Mouse (Mus musculus): ENCODE results near the gene Tmem151a. TPM values are rescaled to one million over a fixed set of nuclear protein-coding genes. Genes with fewer than 3 reads are reported as not detected.
"Not testable (repeated sequence)": the region's sequence is repeated elsewhere in the genome, so short reads cannot be mapped to it uniquely, and the experiment has no call there.

Gene Tmem151a
- polyA plus RNA-seq, 1 experiment from 2014 or later = 6.4 TPM

DNA sequence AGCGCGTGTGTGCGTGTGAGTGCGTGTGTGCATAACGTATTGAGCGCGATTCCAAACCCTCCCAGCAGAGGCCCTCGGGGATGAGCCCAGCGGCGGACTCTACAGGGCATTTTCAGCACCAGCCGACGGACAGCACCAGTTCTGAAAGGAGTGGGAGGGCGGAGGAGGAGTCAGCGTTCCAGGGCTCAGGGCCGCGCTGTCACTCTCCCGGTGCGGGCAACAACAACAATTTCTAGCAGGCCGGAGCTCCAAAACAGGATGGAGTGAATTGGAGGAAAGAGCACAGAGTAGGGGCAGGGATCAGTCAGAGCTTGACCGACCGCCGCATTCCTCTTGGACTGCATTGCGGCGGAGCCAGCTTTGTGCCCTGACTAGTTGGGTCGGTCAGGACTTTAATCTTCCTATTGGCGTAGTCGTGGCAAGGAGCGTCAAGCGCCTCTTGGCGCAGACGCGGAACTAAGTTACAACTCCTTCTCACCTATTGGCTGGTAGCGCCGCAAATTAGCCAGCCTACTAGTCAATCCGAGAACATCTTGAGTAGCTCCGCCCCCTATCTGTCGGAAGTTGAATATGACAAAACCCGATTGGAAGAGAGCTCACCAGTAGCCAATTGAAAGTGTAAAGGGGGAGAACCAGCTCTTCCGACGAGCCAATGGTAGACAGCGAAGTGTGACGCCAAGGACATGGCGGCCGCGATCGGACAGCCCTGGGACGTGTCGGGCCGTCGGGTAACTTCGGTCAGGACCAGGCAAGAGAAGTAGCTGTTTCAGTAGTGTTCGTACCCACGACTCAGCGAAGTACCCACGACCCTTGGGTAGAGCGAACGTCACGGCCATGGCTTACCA lies 2.8 kb upstream of the Tmem151a start, which contains the start of gene Yif1a:
TSS of gene Yif1a (plus strand) at position 655 of the 845 bp plus-strand sequence.
- H3K9ac ChIP-seq (replicated peaks; ENCODE audit: low read depth, low read length) = peak within 1 kb of the TSS; percentile 69
- no peaks in the 10 kb centered on the region for H3K9me3 ChIP-seq (ENCODE audit: control insufficient read depth, low read depth, low read length)
- peak within 1 kb of the TSS; percentile 83 for H3K4me3 ChIP-seq (ENCODE audit: low read depth, low read length)
- peak within 1 kb of the TSS; percentile 41; the same call in 1 of the 2 replicates for H3K27ac ChIP-seq (ENCODE audit: low read length)
- peaks cover 19% of the 10 kb centered on the region for H3K4me1 ChIP-seq (ENCODE audit: control insufficient read depth, insufficient read depth, low read length)
- peaks cover 27% of the 10 kb centered on the region for H3K27me3 ChIP-seq (ENCODE audit: control insufficient read depth, insufficient read depth, low read length)
- ATAC-seq (ENCODE audit: insufficient number of reproducible peaks, insufficient read depth, low FRiP score, low read depth) = peak; percentile 92
- WGBS = under 1% methylated on average over 58 of the region's 58 CpGs
- H3K36me3 ChIP-seq (ENCODE audit: control insufficient read depth, insufficient read depth, low read length) = peaks cover 29% of the 10 kb centered on the region; the same call in 1 of the 2 replicates
- H3K4me2 ChIP-seq (replicated peaks; ENCODE audit: low read depth, low read length) = peak within 1 kb of the TSS; percentile 71

DNA sequence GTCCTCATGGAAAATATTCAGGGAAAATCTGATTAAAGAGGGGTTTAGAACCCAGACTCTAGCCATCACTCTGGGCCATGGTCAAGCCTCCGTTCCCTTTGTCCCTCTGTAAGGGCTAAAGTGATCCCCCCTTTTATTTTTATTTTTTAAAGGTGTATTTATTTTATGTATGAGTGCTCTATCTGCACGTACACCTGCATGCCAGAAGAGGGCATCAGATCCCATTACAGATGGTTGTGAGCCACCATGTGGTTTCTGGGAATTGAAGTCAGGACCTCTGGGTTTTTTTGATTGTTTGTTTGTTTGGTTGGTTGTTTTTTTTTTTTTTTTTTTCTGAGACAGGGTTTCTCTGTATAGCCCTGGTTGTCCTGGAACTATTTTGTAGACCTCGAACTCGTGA lies 1.2 kb upstream of the Tmem151a start:
- H3K27ac ChIP-seq (ENCODE audit: low read length); ATAC-seq (ENCODE audit: insufficient number of reproducible peaks, insufficient read depth, low FRiP score, low read depth); H3K9me3 ChIP-seq (ENCODE audit: control insufficient read depth, low read depth, low read length); H3K4me3 ChIP-seq (ENCODE audit: low read depth, low read length); H3K9ac ChIP-seq (replicated peaks; ENCODE audit: low read depth, low read length); H3K4me2 ChIP-seq (replicated peaks; ENCODE audit: low read depth, low read length): not testable (repeated sequence)
- 59% methylated on average over 4 of the region's 4 CpGs for WGBS
- Histone ChIP-seq H3K4me1 (ENCODE audit: control insufficient read depth, insufficient read depth, low read length) (peaks cover 19% of the 10 kb centered on the region), H3K27me3 (ENCODE audit: control insufficient read depth, insufficient read depth, low read length) (peaks cover 37% of the 10 kb centered on the region), H3K36me3 (ENCODE audit: control insufficient read depth, insufficient read depth, low read length) (peaks cover 19% of the 10 kb centered on the region; the same call in 1 of the 2 replicates)

DNA sequence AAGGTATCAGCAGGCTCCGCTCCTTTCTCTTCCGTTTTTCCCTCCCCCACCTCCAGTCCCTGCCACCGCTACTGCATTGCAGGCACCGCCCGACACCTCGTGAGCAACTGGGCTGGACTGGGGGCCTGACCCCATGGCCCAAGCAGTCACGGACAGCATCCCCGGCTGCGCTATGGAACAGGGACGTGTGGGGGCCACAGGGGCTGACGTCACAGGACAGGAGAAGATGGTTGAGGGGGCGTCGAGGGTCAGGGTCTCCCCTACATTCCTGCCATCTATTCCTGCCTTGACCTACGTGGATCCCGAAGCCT lies 542 bp downstream of the Tmem151a start:
- Histone ChIP-seq H3K4me2 (replicated peaks; ENCODE audit: low read depth, low read length) (peak overlapping the region; percentile 70), H3K27me3 (ENCODE audit: control insufficient read depth, insufficient read depth, low read length) (peaks cover 41% of the 10 kb centered on the region), H3K4me1 (ENCODE audit: control insufficient read depth, insufficient read depth, low read length) (peaks cover 19% of the 10 kb centered on the region), H3K4me3 (ENCODE audit: low read depth, low read length) (peak overlapping the region; percentile 39), H3K36me3 (ENCODE audit: control insufficient read depth, insufficient read depth, low read length) (0 out of 2 replicates have a peak, but pooled peaks cover 5% of the 10 kb centered on the region), H3K9me3 (ENCODE audit: control insufficient read depth, low read depth, low read length) (no peaks in the 10 kb centered on the region), H3K9ac (replicated peaks; ENCODE audit: low read depth, low read length) (0 out of 2 replicates have a peak overlapping the region, but pooled peaks have one; percentile 21), H3K27ac (ENCODE audit: low read length) (no peak overlapping the region; the same call in 1 of the 2 replicates)
- 2% methylated on average over 15 of the region's 15 CpGs for WGBS
- no peak for ATAC-seq (ENCODE audit: insufficient number of reproducible peaks, insufficient read depth, low FRiP score, low read depth)

DNA sequence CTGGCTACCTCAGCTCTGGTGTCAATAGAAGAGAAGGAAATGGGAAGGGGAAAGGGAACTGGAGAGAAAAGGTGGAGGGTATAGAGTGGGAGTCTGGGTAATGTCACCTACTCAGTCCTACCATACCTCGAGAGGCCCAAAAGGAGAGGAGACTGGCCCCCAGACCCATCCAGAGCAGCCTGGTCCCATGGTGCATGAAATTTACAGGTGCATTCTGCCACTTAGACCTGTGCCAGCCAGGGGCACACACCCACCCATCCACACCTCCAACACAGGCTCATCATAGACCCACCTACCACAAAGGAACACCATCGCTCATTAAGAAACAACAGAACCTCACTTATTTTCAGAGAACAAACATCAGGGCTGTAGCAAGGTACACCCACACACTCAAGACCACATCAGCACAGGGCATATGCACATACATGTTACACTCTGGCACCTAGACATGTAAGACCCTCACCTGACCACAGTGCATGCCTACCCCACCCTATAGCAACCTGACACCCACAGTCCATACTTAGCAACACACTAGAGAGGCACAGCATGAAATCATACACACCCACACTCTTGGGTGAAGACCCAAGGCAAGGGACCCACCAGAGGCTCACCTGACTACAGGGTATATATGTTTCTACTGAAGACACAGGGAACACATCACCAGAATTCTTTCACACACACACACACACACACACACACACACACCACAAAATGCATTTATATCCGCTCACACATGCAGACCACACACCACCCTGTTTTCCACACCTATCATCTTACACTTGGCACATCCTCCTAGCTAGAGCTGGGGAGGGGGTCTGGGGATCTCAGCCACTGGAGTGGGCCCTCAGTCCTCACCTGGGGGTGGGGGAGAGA lies 1.1 kb downstream of the Tmem151a start:
- H3K4me2 ChIP-seq (replicated peaks; ENCODE audit: low read depth, low read length) = no peak overlapping the region
- peak overlapping the region; percentile 39; the same call in 1 of the 2 replicates for H3K4me3 ChIP-seq (ENCODE audit: low read depth, low read length)
- H3K27ac ChIP-seq (ENCODE audit: low read length) = no peak overlapping the region

DNA sequence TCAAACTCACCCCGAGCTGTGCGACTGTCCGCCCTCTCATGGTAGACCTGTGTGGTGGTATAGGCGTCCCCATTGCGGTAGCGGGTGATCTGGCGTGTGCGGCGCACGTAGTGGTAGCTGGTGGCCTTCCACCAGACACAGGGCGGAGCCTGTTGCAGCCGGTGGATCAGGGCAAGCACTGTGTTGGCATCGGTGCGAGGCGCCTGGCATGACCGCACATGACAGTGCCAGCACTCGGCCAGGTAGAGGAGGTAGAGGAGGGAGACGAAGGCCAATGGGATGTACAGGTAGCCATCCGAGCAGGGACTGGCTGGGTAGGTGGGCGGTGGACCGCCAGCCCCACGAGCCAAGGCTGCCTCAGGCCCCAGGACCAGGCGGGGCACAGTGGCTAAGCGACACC lies 2.7 kb downstream of the Tmem151a start:
- Histone ChIP-seq H3K4me2 (replicated peaks; ENCODE audit: low read depth, low read length) (no peak overlapping the region), H3K27me3 (ENCODE audit: control insufficient read depth, insufficient read depth, low read length) (peaks cover 41% of the 10 kb centered on the region), H3K36me3 (ENCODE audit: control insufficient read depth, insufficient read depth, low read length) (no peaks in the 10 kb centered on the region), H3K9ac (replicated peaks; ENCODE audit: low read depth, low read length) (no peak overlapping the region), H3K4me3 (ENCODE audit: low read depth, low read length) (no peak overlapping the region), H3K9me3 (ENCODE audit: control insufficient read depth, low read depth, low read length) (no peaks in the 10 kb centered on the region), H3K4me1 (ENCODE audit: control insufficient read depth, insufficient read depth, low read length) (peaks cover 12% of the 10 kb centered on the region), H3K27ac (ENCODE audit: low read length) (no peak overlapping the region)
- WGBS = 61% methylated on average over 23 of the region's 24 CpGs
- ATAC-seq (ENCODE audit: insufficient number of reproducible peaks, insufficient read depth, low FRiP score, low read depth) = no peak

More for the DNA sequence above, 1.1 kb downstream of the Tmem151a start:
- no peaks in the 10 kb centered on the region for H3K9me3 ChIP-seq (ENCODE audit: control insufficient read depth, low read depth, low read length)
- no peak for ATAC-seq (ENCODE audit: insufficient number of reproducible peaks, insufficient read depth, low FRiP score, low read depth)
- H3K4me1 ChIP-seq (ENCODE audit: control insufficient read depth, insufficient read depth, low read length) = peaks cover 16% of the 10 kb centered on the region
- no peaks in the 10 kb centered on the region for H3K36me3 ChIP-seq (ENCODE audit: control insufficient read depth, insufficient read depth, low read length)
- H3K9ac ChIP-seq (replicated peaks; ENCODE audit: low read depth, low read length) = no peak overlapping the region
- whole genome bisulfite sequencing = 57% methylated on average over 3 of the region's 3 CpGs
- peaks cover 41% of the 10 kb centered on the region for H3K27me3 ChIP-seq (ENCODE audit: control insufficient read depth, insufficient read depth, low read length)

DNA sequence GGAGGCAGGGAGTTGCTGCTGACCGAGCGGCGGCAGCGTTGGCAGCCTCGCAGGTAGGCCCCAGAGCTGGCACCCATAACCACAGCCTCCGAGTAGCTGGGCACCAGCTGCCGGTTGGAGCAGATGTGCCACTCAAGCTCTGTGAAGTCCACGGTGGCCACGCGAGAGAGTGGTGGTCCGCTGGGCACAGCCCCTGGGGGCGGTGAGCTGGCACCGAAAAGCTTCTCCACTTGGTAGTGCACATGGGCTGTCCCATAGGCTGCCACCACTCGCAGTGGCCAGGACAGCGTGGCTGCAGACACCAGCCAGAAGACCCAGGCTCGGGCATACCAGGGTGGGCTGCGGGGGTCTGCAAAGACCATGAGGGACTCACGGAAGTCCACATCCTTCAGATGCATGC lies 3.3 kb downstream of the Tmem151a start:
- H3K36me3 ChIP-seq (ENCODE audit: control insufficient read depth, insufficient read depth, low read length) = no peaks in the 10 kb centered on the region
- no peaks in the 10 kb centered on the region for H3K9me3 ChIP-seq (ENCODE audit: control insufficient read depth, low read depth, low read length)
- no peak overlapping the region for H3K27ac ChIP-seq (ENCODE audit: low read length)
- no peak for ATAC-seq (ENCODE audit: insufficient number of reproducible peaks, insufficient read depth, low FRiP score, low read depth)
- H3K9ac ChIP-seq (replicated peaks; ENCODE audit: low read depth, low read length) = no peak overlapping the region
- no peak overlapping the region for H3K4me2 ChIP-seq (replicated peaks; ENCODE audit: low read depth, low read length)
- peaks cover 41% of the 10 kb centered on the region for H3K27me3 ChIP-seq (ENCODE audit: control insufficient read depth, insufficient read depth, low read length)
- 70% methylated on average over 16 of the region's 18 CpGs for WGBS
- H3K4me1 ChIP-seq (ENCODE audit: control insufficient read depth, insufficient read depth, low read length) = peaks cover 8% of the 10 kb centered on the region; the same call in 1 of the 2 replicates
- H3K4me3 ChIP-seq (ENCODE audit: low read depth, low read length) = no peak overlapping the region

DNA sequence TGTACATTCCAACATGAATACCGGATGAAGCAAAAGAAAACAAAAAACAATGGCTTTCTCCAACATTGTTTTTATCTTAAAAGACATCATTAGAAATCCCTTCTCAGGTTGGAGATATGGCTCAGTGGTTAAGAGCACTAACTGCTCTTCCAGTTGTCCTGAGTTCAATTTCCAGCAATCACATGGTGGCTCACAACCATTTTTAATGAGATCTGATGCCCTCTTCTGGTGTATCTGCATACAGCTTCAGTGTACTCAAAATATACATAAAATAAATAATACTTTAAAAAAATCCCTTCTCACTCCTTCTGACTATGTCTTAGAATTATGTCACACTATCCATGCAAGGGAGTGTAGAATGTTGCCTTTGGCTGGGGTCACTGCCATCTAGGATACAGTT lies 6.1 kb downstream of the Tmem151a start:
- H3K4me1 ChIP-seq (ENCODE audit: control insufficient read depth, insufficient read depth, low read length) = no peaks in the 10 kb centered on the region
- ATAC-seq (ENCODE audit: insufficient number of reproducible peaks, insufficient read depth, low FRiP score, low read depth) = no peak
- no peaks in the 10 kb centered on the region for H3K9me3 ChIP-seq (ENCODE audit: control insufficient read depth, low read depth, low read length)
- WGBS = 91% methylated on average over 1 of the region's 1 CpGs
- no peak overlapping the region for H3K27ac ChIP-seq (ENCODE audit: low read length)
- H3K27me3 ChIP-seq (ENCODE audit: control insufficient read depth, insufficient read depth, low read length) = peaks cover 24% of the 10 kb centered on the region
- H3K4me2 ChIP-seq (replicated peaks; ENCODE audit: low read depth, low read length) = no peak overlapping the region
- no peaks in the 10 kb centered on the region for H3K36me3 ChIP-seq (ENCODE audit: control insufficient read depth, insufficient read depth, low read length)
- H3K4me3 ChIP-seq (ENCODE audit: low read depth, low read length) = no peak overlapping the region
- no peak overlapping the region for H3K9ac ChIP-seq (replicated peaks; ENCODE audit: low read depth, low read length)

DNA sequence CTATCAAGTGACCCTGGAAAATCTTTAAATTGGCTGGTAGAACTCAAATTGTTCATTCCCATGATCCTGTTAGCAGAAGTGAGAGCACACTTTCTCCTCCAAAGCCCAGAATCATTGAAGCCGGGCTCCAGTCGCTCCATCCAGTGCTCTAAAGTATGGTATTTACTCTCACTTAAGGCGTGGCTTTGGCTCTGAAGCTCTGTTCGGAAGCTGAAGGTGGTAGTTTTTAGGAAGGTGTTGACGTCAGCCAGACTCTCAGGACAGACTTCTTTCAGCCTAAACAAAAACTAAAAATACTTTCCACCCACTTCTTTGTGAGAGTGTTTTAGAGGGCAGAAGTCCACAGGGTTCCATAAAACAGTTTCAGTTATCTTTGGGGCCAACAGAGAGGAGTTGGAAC lies 11.8 kb downstream of the Tmem151a start:
- Histone ChIP-seq H3K36me3 (ENCODE audit: control insufficient read depth, insufficient read depth, low read length) (no peaks in the 10 kb centered on the region), H3K9me3 (ENCODE audit: control insufficient read depth, low read depth, low read length) (no peaks in the 10 kb centered on the region), H3K4me2 (replicated peaks; ENCODE audit: low read depth, low read length) (peak overlapping the region; percentile 76; the same call in 1 of the 2 replicates), H3K9ac (replicated peaks; ENCODE audit: low read depth, low read length) (no peak overlapping the region), H3K27ac (ENCODE audit: low read length) (no peak overlapping the region), H3K4me3 (ENCODE audit: low read depth, low read length) (no peak overlapping the region), H3K4me1 (ENCODE audit: control insufficient read depth, insufficient read depth, low read length) (peaks cover 21% of the 10 kb centered on the region), H3K27me3 (ENCODE audit: control insufficient read depth, insufficient read depth, low read length) (0 out of 2 replicates have a peak, but pooled peaks cover 1% of the 10 kb centered on the region)
- 28% methylated on average over 5 of the region's 5 CpGs for WGBS
- ATAC-seq (ENCODE audit: insufficient number of reproducible peaks, insufficient read depth, low FRiP score, low read depth) = no peak

Data from stomach, embryonic 14.5 days (tissue).